38 mouse cellular contexts compared by ENCODE assay signal in genomic region chr4:129974285-129974684, GRCm38 (mm10). TPM values are rescaled to one million over a fixed set of nuclear protein-coding genes. Genes with fewer than 3 reads are reported as not detected.
"Had no signal": no experiment of that assay in that cellular context is flagged by ENCODE, and none has a peak within 500 bp of the region (broad histone marks: within the 10 kb centered on the region; RNA-seq: fewer than 3 reads in every experiment).

No protein-coding gene starts in this region.

- H3K4me3 ChIP-seq: heart, adult 2 months; heart, embryonic 10.5 days; heart, embryonic 12.5 days; heart, embryonic 13.5 days; heart, embryonic 15.5 days; hindbrain, embryonic 12.5 days; hindbrain, embryonic 13.5 days; hindbrain, embryonic 15.5 days; intestine, embryonic 15.5 days; kidney, embryonic 15.5 days; layer of hippocampus, adult 2 months had no signal

- H3K36me3 ChIP-seq: heart, embryonic 10.5 days; heart, embryonic 12.5 days; heart, embryonic 13.5 days; heart, embryonic 15.5 days; hindbrain, embryonic 12.5 days; hindbrain, embryonic 13.5 days; hindbrain, embryonic 15.5 days; intestine, embryonic 15.5 days; kidney, embryonic 15.5 days had no signal

- H3K27ac ChIP-seq: heart, adult 2 months; heart, embryonic 10.5 days; heart, embryonic 13.5 days; heart, embryonic 15.5 days; hindbrain, embryonic 12.5 days; hindbrain, embryonic 13.5 days; hindbrain, embryonic 14.5 days; hindbrain, embryonic 15.5 days; hindbrain, postnatal 0 days; intestine, embryonic 15.5 days; kidney, embryonic 15.5 days; kidney, postnatal 0 days; layer of hippocampus, adult 2 months had no signal

- ATAC-seq: hindbrain, embryonic 16.5 days; hindbrain, postnatal 0 days; inflammation-experienced regulatory T-cells, adult 6 months; intestine, embryonic 15.5 days; intestine, embryonic 16.5 days had no signal

- H3K9ac ChIP-seq: heart, embryonic 12.5 days; heart, embryonic 13.5 days; heart, embryonic 15.5 days; hindbrain, embryonic 12.5 days; hindbrain, embryonic 13.5 days; hindbrain, embryonic 14.5 days; hindbrain, embryonic 15.5 days; intestine, embryonic 15.5 days; kidney, embryonic 15.5 days had no signal

- H3K27me3 ChIP-seq: hindbrain, embryonic 15.5 days had no signal

- H3K4me1 ChIP-seq: intestine, embryonic 15.5 days had no signal

- H3K9me3 ChIP-seq: heart, embryonic 10.5 days; heart, embryonic 12.5 days; heart, embryonic 13.5 days; heart, embryonic 15.5 days; hindbrain, embryonic 12.5 days; hindbrain, embryonic 13.5 days; hindbrain, embryonic 15.5 days; intestine, embryonic 15.5 days; kidney, embryonic 15.5 days had no signal

- H3K4me2 ChIP-seq: heart, embryonic 11.5 days; heart, embryonic 12.5 days; heart, embryonic 13.5 days; heart, embryonic 15.5 days; hindbrain, embryonic 12.5 days; hindbrain, embryonic 13.5 days; hindbrain, embryonic 14.5 days; hindbrain, embryonic 15.5 days; intestine, embryonic 15.5 days; kidney, embryonic 15.5 days had no signal

- DNase-seq: heart, adult 18-20 months; heart, adult 2 months; heart, postnatal 10 days; heart, postnatal 14 days; heart, postnatal 36 days; heart, postnatal 4 days; kidney, adult 11 months; kidney, adult 18-20 months; kidney, adult 2 months; kidney, adult 8-10 months; kidney, adult 9 months; kidney, postnatal 10 days; kidney, postnatal 14 days; kidney, postnatal 25 days; kidney, postnatal 36 days; kidney, postnatal 4 days; layer of hippocampus, adult 9-11 months; layer of hippocampus, postnatal 36 days had no signal

RNA-seq across cellular contexts. Expression of gene Spocd1, which starts 45.2 kb away (rescaled TPM):
- total RNA-seq: heart, adult 18-20 months; heart, postnatal 14 days; heart, postnatal 36 days; hematopoietic stem cell, adult 5-6 weeks had no signal
- polyA plus RNA-seq: heart, adult 2 months; hindbrain, embryonic 13.5 days; hindbrain, embryonic 14.5 days; hindbrain, embryonic 16.5 days; inflammation-experienced regulatory T-cells, adult 6 months; intestine, embryonic 15.5 days; intestine, embryonic 16.5 days; kidney, adult 2 months; kidney, embryonic 14.5 days; kidney, embryonic 15.5 days; kidney, postnatal 0 days; large intestine, adult 2 months had no signal
